Mouse (Mus musculus) left cerebral cortex, adult 18-20 months (tissue): Measurements from ENCODE around the gene Dohh. TPM values are rescaled to one million over a fixed set of nuclear protein-coding genes. Genes with fewer than 3 reads are reported as not detected.

Experiments
- DNase-seq, 2 experiments: peaks; one replicate each; pipeline ENCODE4 v3.0.0; 2021 to 2022; ENCODE audit warnings: low spot score in 2 of 2, mixed read lengths in 1 of 2
- total RNA-seq, 2 experiments: library from RNA; stranded (reverse); gene quantifications; 2 replicates each; pipeline ENCODE4 v1.2.3; 2021

The Dohh gene
- total RNA-seq, 2 experiments from 2014 or later, result 87.4 to 97.6 TPM

GRCm38 (mm10) chr10:81416581-81417226 is 32.5 kb downstream of the Dohh start:
- DNase-seq, result peak; percentile 88 to 92

GRCm38 (mm10) chr10:81417227-81418215 is 33.3 kb downstream of the Dohh start:
- DNase-seq, result no peak

GRCm38 (mm10) chr10:81418216-81419070 is 34.2 kb downstream of the Dohh start:
- DNase-seq, result no peak

- no peak for DNase-seq
Observed at GRCm38 (mm10) chr10:81419111-81419928, 35.1 kb downstream of the Dohh start.

GRCm38 (mm10) chr10:81420191-81420767 is 36.1 kb downstream of the Dohh start:
- peak in 1 of 2 experiments; percentile 5 for DNase-seq

- DNase-seq, result peak in 1 of 2 experiments; percentile 1
Observed at GRCm38 (mm10) chr10:81421041-81421796, 37.0 kb downstream of the Dohh start.

- no peak for DNase-seq
Observed at GRCm38 (mm10) chr10:81421797-81422100, 37.5 kb downstream of the Dohh start.

- peak in 1 of 2 experiments; percentile 1 for DNase-seq
Observed at GRCm38 (mm10) chr10:81422191-81422590, 38.0 kb downstream of the Dohh start.

GRCm38 (mm10) chr10:81422661-81423217 is 38.5 kb downstream of the Dohh start:
- peak in 1 of 2 experiments; percentile 1 for DNase-seq

- DNase-seq, result peak in 1 of 2 experiments; percentile 1
Observed at GRCm38 (mm10) chr10:81423476-81424245, 39.4 kb downstream of the Dohh start.

- peak; percentile 9 to 20 for DNase-seq
Observed at GRCm38 (mm10) chr10:81424246-81425051, 40.2 kb downstream of the Dohh start.

- DNase-seq, result peak; percentile 11 to 20
Observed at GRCm38 (mm10) chr10:81425236-81425850, 41.1 kb downstream of the Dohh start.

GRCm38 (mm10) chr10:81426081-81426671 is 41.9 kb downstream of the Dohh start:
- peak; percentile 8 to 22 for DNase-seq

GRCm38 (mm10) chr10:81426897-81427296 is 42.7 kb downstream of the Dohh start:
- peak; percentile 62 to 63 for DNase-seq

GRCm38 (mm10) chr10:81427327-81427726 is 43.1 kb downstream of the Dohh start:
- no peak for DNase-seq

GRCm38 (mm10) chr10:81427804-81428506 is 43.7 kb downstream of the Dohh start:
- DNase-seq, result peak; percentile 2 to 5
